Comparison of ENCODE assay signal across 8 mouse cellular contexts in genomic region chr15:79928316-79928715, GRCm38 (mm10). TPM values are rescaled to one million over a fixed set of nuclear protein-coding genes. Genes with fewer than 3 reads are reported as not detected.
DNase-seq lines count a peak whose midpoint lies in the region; ATAC-seq and TF ChIP-seq lines count a peak whose summit lies in the region.

No protein-coding gene starts in this region.

- peak overlapping the region; percentile 85 for H3K27ac ChIP-seq in heart, embryonic 10.5 days
- peak overlapping the region; percentile 55; the same call in 1 of the 2 replicates for H3K27ac ChIP-seq in forebrain, embryonic 15.5 days (replicated peaks)
- H3K27ac ChIP-seq in liver, embryonic 15.5 days (replicated peaks), result peak overlapping the region; percentile 94

- H3K4me3 ChIP-seq in heart, embryonic 10.5 days, result peak overlapping the region; percentile 71; the same call in 1 of the 2 replicates
- H3K4me3 ChIP-seq in E14TG2a.4 (replicated peaks; ENCODE audit: low read length), result peak overlapping the region; percentile 87
- H3K4me3 ChIP-seq in forebrain, embryonic 15.5 days, result 0 out of 2 replicates have a peak overlapping the region, but pooled peaks have one; percentile 66
- peak overlapping the region; percentile 66 for H3K4me3 ChIP-seq in liver, embryonic 15.5 days (replicated peaks)

- no peak for DNase-seq in heart, embryonic 10.5 days (ENCODE audit: low spot score)
- no peak for DNase-seq in heart, adult 8-10 months (ENCODE audit: low spot score)
- DNase-seq in MN1 (ENCODE audit: low spot score), result no peak
- DNase-seq in spleen, adult 12 weeks (ENCODE audit: low spot score), result no peak
- no peak for DNase-seq in cerebellum, postnatal 36 days

- 81% methylated on average over 3 of the region's 3 CpGs for WGBS in heart, embryonic 10.5 days
- WGBS in forebrain, embryonic 15.5 days, result 92% methylated on average over 3 of the region's 3 CpGs
- 76% methylated on average over 3 of the region's 3 CpGs for WGBS in liver, embryonic 15.5 days (ENCODE audit: insufficient replicate concordance)

- ATAC-seq in forebrain, embryonic 15.5 days (replicated peaks), result no peak
- ATAC-seq in liver, embryonic 15.5 days (ENCODE audit: insufficient read depth), result no peak; the same call in 1 of the 2 replicates

- H3K4me1 ChIP-seq in heart, embryonic 10.5 days, result peaks cover 26% of the 10 kb centered on the region
- peaks cover 69% of the 10 kb centered on the region for H3K4me1 ChIP-seq in E14TG2a.4 (replicated peaks; ENCODE audit: low read depth, low read length)
- H3K4me1 ChIP-seq in forebrain, embryonic 15.5 days, result peaks cover 22% of the 10 kb centered on the region
- peaks cover 50% of the 10 kb centered on the region for H3K4me1 ChIP-seq in liver, embryonic 15.5 days (replicated peaks)

- TF ChIP-seq CTCF in E14TG2a.4 (conservative IDR thresholded peaks at IDR 0.05; ENCODE audit: low read length), result no peak

- peaks cover 48% of the 10 kb centered on the region for H3K27me3 ChIP-seq in heart, embryonic 10.5 days (ENCODE audit: insufficient read depth, poor library complexity, severe bottlenecking)
- no peaks in the 10 kb centered on the region for H3K27me3 ChIP-seq in E14TG2a.4 (ENCODE audit: insufficient read depth, low read length)
- H3K27me3 ChIP-seq in forebrain, embryonic 15.5 days, result peaks cover 2% of the 10 kb centered on the region
- H3K27me3 ChIP-seq in liver, embryonic 15.5 days, result peaks cover 28% of the 10 kb centered on the region

- H3K4me2 ChIP-seq in forebrain, embryonic 15.5 days (replicated peaks), result peak overlapping the region; percentile 91
- H3K4me2 ChIP-seq in liver, embryonic 15.5 days, result peak overlapping the region; percentile 81

- 0 out of 2 replicates have a peak overlapping the region, but pooled peaks have one; percentile 56 for H3K9ac ChIP-seq in forebrain, embryonic 15.5 days (replicated peaks)
- peak overlapping the region; percentile 75 for H3K9ac ChIP-seq in liver, embryonic 15.5 days

- H3K9me3 ChIP-seq in heart, embryonic 10.5 days, result no peaks in the 10 kb centered on the region
- no peaks in the 10 kb centered on the region for H3K9me3 ChIP-seq in E14TG2a.4 (ENCODE audit: low read length)
- H3K9me3 ChIP-seq in forebrain, embryonic 15.5 days, result no peaks in the 10 kb centered on the region
- no peaks in the 10 kb centered on the region for H3K9me3 ChIP-seq in liver, embryonic 15.5 days (replicated peaks)

- no peaks in the 10 kb centered on the region for H3K36me3 ChIP-seq in heart, embryonic 10.5 days
- peaks cover 72% of the 10 kb centered on the region for H3K36me3 ChIP-seq in E14TG2a.4 (ENCODE audit: insufficient read depth, low read length)
- H3K36me3 ChIP-seq in forebrain, embryonic 15.5 days, result no peaks in the 10 kb centered on the region
- H3K36me3 ChIP-seq in liver, embryonic 15.5 days (replicated peaks), result no peaks in the 10 kb centered on the region

RNA-seq across cellular contexts. Expression of gene Apobec3, which starts 36.9 kb away (rescaled TPM):
- 9.5 and 10.2 TPM in 2 replicates for polyA plus RNA-seq in heart, embryonic 10.5 days (2016; fragmentation: Nextera tagmentation; extraction: Ambion mirVana)
- total RNA-seq in heart, adult 8-10 months (2022), result 1 to 10 TPM; 7.2 to 8.4 (median 8.0) TPM
- polyA plus RNA-seq in forebrain, embryonic 15.5 days (2015; fragmentation: Nextera tagmentation; extraction: Ambion mirVana), result 6.6 TPM in 2 replicates
- polyA plus RNA-seq in liver, embryonic 15.5 days (2015; fragmentation: Nextera tagmentation; extraction: Ambion mirVana), result 33.5 and 34.5 TPM in 2 replicates

RNA-seq across cellular contexts. Expression of gene Cbx7, which starts 42.6 kb away (rescaled TPM):
- 0.82 and 1.0 TPM in 2 replicates for polyA plus RNA-seq in heart, embryonic 10.5 days (2016; fragmentation: Nextera tagmentation; extraction: Ambion mirVana)
- 10 to 100 TPM; 18.7 to 28.2 (median 21.1) TPM for total RNA-seq in heart, adult 8-10 months (2022)
- polyA plus RNA-seq in forebrain, embryonic 15.5 days (2015; fragmentation: Nextera tagmentation; extraction: Ambion mirVana), result 3.6 TPM in 2 replicates
- polyA plus RNA-seq in liver, embryonic 15.5 days (2015; fragmentation: Nextera tagmentation; extraction: Ambion mirVana), result 0.97 and 1.4 TPM in 2 replicates
